Mouse (Mus musculus) stomach, postnatal 0 days (tissue): ENCODE data around the gene Arel1.

ENCODE experiments used
- CTCF ChIP-seq: IDR thresholded peaks from 2 replicates; pipeline ENCODE4 v1.5.1; 2016; ENCODE audit warnings: antibody characterized with exemption, low read depth, mild to moderate bottlenecking, moderate library complexity
- EP300 ChIP-seq: optimal IDR thresholded peaks from 2 replicates; pipeline ENCODE3; 2016; ENCODE audit warnings: antibody characterized with exemption

GRCm38 (mm10) chr12:84979264-84979862 is 8.7 kb upstream of the Arel1 start:
- no peak for TF ChIP-seq CTCF
- no peak for TF ChIP-seq EP300
